Mouse (Mus musculus): Measurements from ENCODE around the gene Ccdc85a. TPM values are rescaled to one million over a fixed set of nuclear protein-coding genes. Genes with fewer than 3 reads are reported as not detected.

The Ccdc85a gene
- polyA plus RNA-seq (2012; ENCODE audit: low replicate concordance), result not detected in 2 replicates

GRCm38 (mm10) chr11:28583911-28584434 is at the start of gene Ccdc85a:
Ccdc85a (minus strand) TSS chr11:28584324.

GRCm38 (mm10) chr11:28339224-28340150 is 244.6 kb downstream of the Ccdc85a start, which contains the start of gene Gm6685:
Gm6685 (minus strand) TSS chr11:28339867.

Other genes starting within 250 kb of the Ccdc85a start
- 2.8 and 8.0 TPM in 2 replicates for gene Gm6685, start 244.5 kb downstream of the Ccdc85a start, polyA plus RNA-seq (2012; ENCODE audit: low replicate concordance)